Mouse (Mus musculus): ENCODE measurements around the gene Ldlr. TPM values are rescaled to one million over a fixed set of nuclear protein-coding genes. Genes with fewer than 3 reads are reported as not detected.
"Not testable (repeated sequence)": the region's sequence is repeated elsewhere in the genome, so short reads cannot be mapped to it uniquely, and the experiment has no call there.

Gene Ldlr
- polyA plus RNA-seq, 1 experiment from 2014 or later = 57.3 TPM

DNA sequence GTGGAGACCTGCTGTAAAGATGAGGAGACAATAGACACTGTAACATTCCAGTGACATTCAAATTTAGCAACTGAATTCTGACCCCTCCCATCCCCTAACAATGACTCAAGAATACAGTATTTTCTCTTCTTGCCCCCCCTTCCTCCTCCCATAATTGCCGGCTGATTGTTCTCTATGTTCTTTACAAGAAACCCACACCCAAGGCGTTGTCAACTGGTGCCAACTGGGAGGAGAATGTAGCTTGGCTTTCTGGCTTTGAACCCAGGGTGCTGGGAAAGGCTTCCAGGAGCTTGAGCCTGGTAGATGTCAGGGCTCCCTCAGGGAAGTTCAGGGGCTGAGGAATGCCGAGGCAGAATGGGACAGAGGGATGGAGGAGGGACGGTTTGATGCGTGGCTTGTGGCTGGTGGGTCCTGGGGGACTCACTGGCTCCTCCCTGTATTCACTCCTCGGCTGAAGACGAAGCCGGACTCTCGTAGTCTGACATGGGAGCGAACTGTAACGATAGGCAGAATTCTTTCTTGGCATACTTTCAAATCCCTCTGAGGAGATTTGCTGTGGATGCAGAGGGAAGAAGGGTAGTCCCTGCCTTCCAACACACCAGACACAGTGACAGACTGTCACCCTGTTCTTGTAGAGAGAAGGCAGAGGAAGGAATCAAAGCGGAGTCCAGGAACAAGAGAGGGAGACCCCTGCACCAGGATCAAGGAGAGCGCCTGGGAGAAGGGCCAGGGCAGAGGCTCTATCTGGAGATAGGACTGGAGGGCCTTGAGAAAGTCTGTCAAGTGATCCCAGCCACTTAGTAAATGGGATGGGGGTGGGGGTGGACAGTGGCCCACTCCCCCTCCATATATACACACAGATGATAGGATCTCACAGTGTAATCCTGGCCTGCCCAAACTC lies 45.5 kb downstream of the Ldlr start:
- Histone ChIP-seq H3K36me3 (peaks cover 73% of the 10 kb centered on the region), H3K9me3 (replicated peaks) (no peaks in the 10 kb centered on the region), H3K4me1 (peaks cover 37% of the 10 kb centered on the region), H3K4me3 (0 out of 2 replicates have a peak overlapping the region, but pooled peaks have one; percentile 23), H3K27me3 (ENCODE audit: low read depth, poor library complexity, severe bottlenecking) (no peaks in the 10 kb centered on the region), H3K27ac (peak overlapping the region; percentile 93)
- DNase-seq (ENCODE audit: low spot score) = no peak
- WGBS = 62% methylated on average over 13 of the region's 13 CpGs

GRCm38 (mm10) chr9:21769558-21770183 lies 46.4 kb downstream of the Ldlr start:
- Histone ChIP-seq H3K27ac (peak overlapping the region; percentile 93), H3K4me1 (peaks cover 37% of the 10 kb centered on the region), H3K27me3 (ENCODE audit: low read depth, poor library complexity, severe bottlenecking) (no peaks in the 10 kb centered on the region), H3K9me3 (replicated peaks) (no peaks in the 10 kb centered on the region), H3K36me3 (peaks cover 82% of the 10 kb centered on the region), H3K4me3 (no peak overlapping the region)
- WGBS = 86% methylated on average over 26 of the region's 26 CpGs
- no peak for DNase-seq (ENCODE audit: low spot score)

GRCm38 (mm10) chr9:21773396-21773795 lies 50.1 kb downstream of the Ldlr start:
- H3K9me3 ChIP-seq (replicated peaks); H3K27ac ChIP-seq; DNase-seq (ENCODE audit: low spot score); H3K4me3 ChIP-seq; H3K27me3 ChIP-seq (ENCODE audit: low read depth, poor library complexity, severe bottlenecking): not testable (repeated sequence)
- WGBS = 84% methylated on average over 5 of the region's 5 CpGs
- Histone ChIP-seq H3K4me1 (peaks cover 16% of the 10 kb centered on the region), H3K36me3 (peaks cover 92% of the 10 kb centered on the region)

- Histone ChIP-seq H3K4me3 (no peak overlapping the region), H3K36me3 (peaks cover 92% of the 10 kb centered on the region), H3K4me1 (peaks cover 7% of the 10 kb centered on the region), H3K9me3 (replicated peaks) (no peaks in the 10 kb centered on the region), H3K27me3 (ENCODE audit: low read depth, poor library complexity, severe bottlenecking) (no peaks in the 10 kb centered on the region), H3K27ac (no peak overlapping the region)
- no peak for DNase-seq (ENCODE audit: low spot score)
- WGBS = 91% methylated on average over 16 of the region's 16 CpGs
These were observed 51.1 kb downstream of the Ldlr start for GRCm38 (mm10) chr9:21774353-21774752.

DNA sequence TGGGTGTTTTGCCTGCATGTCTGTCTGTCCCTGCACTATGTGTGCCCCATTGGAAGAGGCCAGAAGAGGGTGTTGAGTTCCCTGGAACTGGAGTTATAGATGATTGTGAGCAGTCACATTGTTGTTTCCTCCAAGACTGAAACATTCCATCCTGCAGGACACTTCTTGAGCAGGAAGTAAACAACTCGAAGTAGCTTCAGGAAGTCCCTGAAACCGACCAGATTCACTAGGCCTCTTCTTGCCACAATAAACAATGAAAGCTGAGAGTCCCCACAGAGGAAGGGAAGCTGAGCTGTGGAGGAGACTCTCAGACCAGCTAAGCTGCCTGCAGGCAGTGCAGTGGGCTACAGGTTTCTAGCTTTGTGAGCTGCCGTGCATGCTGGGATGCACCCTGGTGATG lies 54.4 kb downstream of the Ldlr start:
- Histone ChIP-seq H3K36me3 (peaks cover 92% of the 10 kb centered on the region), H3K4me3 (no peak overlapping the region), H3K27me3 (ENCODE audit: low read depth, poor library complexity, severe bottlenecking) (no peaks in the 10 kb centered on the region), H3K27ac (no peak overlapping the region), H3K4me1 (peaks cover 8% of the 10 kb centered on the region; the same call in 1 of the 2 replicates), H3K9me3 (replicated peaks) (no peaks in the 10 kb centered on the region)
- DNase-seq (ENCODE audit: low spot score) = no peak
- WGBS = 94% methylated on average over 3 of the region's 3 CpGs

DNA sequence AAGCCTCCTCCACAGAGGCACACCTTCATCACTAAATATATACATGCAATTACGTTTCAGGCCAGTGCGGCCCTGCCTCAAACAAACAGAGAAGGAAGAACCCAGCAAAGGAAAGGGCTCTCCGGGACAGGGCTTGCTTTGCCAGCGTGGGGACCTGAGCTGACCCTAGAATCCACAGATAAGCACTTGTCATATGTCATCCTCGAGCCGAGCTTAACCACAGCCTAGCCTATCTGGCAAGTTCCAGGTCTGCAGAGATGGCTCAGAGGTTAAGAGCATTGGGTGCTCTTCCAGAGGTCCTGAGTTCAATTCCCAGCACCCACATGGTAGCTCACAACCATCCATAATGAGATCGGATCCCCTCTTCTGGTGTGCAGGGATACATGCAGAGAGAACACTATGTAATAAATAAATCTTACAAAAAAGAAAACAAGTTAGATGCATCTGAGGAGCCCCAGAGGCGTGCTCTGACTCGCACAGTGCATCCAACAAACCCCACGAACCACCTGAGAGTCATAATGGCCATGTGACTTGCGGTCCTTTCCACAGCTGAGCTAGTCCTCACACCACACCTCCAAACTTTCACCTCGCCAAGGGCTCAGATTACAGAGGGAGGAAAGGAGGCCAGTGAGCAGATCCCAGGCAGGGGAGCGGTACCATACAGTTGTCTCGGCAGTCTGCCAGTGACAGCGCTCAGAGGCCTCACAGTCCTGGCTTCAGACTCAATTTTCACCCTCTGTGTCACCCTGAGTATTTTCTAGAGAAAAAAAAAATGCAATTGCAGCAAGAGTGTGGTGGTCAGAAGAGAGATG lies 58.6 kb downstream of the Ldlr start:
- no peaks in the 10 kb centered on the region for H3K9me3 ChIP-seq (replicated peaks)
- no peak overlapping the region for H3K4me3 ChIP-seq
- H3K4me1 ChIP-seq = peaks cover 10% of the 10 kb centered on the region
- 70% methylated on average over 15 of the region's 15 CpGs for WGBS
- DNase-seq (ENCODE audit: low spot score) = no peak
- H3K27ac ChIP-seq = no peak overlapping the region
- H3K27me3 ChIP-seq (ENCODE audit: low read depth, poor library complexity, severe bottlenecking) = no peaks in the 10 kb centered on the region
- peaks cover 93% of the 10 kb centered on the region for H3K36me3 ChIP-seq

- Histone ChIP-seq H3K9me3 (replicated peaks) (no peaks in the 10 kb centered on the region), H3K27ac (no peak overlapping the region), H3K4me3 (no peak overlapping the region), H3K36me3 (peaks cover 96% of the 10 kb centered on the region), H3K4me1 (peaks cover 26% of the 10 kb centered on the region), H3K27me3 (ENCODE audit: low read depth, poor library complexity, severe bottlenecking) (no peaks in the 10 kb centered on the region)
- 87% methylated on average over 7 of the region's 7 CpGs for WGBS
- no peak for DNase-seq (ENCODE audit: low spot score)
These were observed 61.4 kb downstream of the Ldlr start for GRCm38 (mm10) chr9:21784517-21785307.

- H3K4me3 ChIP-seq; DNase-seq (ENCODE audit: low spot score); H3K27ac ChIP-seq; H3K27me3 ChIP-seq (ENCODE audit: low read depth, poor library complexity, severe bottlenecking); H3K9me3 ChIP-seq (replicated peaks): not testable (repeated sequence)
- 80% methylated on average over 2 of the region's 2 CpGs for WGBS
- H3K36me3 ChIP-seq = peaks cover 96% of the 10 kb centered on the region
- peaks cover 26% of the 10 kb centered on the region for H3K4me1 ChIP-seq
These were observed 63.0 kb downstream of the Ldlr start for GRCm38 (mm10) chr9:21786309-21786708.

DNA sequence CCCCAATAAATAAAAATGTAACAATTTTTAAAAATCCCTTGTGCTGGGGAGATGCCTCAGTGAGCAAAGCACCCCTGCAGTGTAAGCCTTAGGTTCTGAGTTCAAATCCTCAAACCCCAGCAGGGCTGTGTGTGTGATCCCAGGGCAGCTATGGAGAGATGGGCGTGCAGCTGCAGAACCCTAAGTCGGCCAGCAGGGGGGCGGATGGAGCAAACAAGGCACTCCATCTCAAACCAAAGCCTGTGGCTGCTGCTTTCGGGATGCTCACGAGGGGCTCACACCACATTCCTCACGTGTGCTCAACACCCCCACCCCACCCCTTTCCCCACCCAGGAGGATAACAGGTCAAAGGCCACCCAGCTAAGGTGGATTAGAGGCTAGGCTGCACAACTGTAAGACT lies 63.6 kb downstream of the Ldlr start:
- Histone ChIP-seq H3K27ac (peak overlapping the region; percentile 63), H3K4me1 (peaks cover 25% of the 10 kb centered on the region), H3K4me3 (no peak overlapping the region), H3K27me3 (ENCODE audit: low read depth, poor library complexity, severe bottlenecking) (no peaks in the 10 kb centered on the region), H3K36me3 (peaks cover 96% of the 10 kb centered on the region), H3K9me3 (replicated peaks) (no peaks in the 10 kb centered on the region)
- WGBS = 9% methylated on average over 6 of the region's 6 CpGs
- DNase-seq (ENCODE audit: low spot score) = peak; percentile 85

- no peak for DNase-seq (ENCODE audit: low spot score)
- Histone ChIP-seq H3K4me1 (peaks cover 21% of the 10 kb centered on the region), H3K9me3 (replicated peaks) (no peaks in the 10 kb centered on the region), H3K4me3 (no peak overlapping the region), H3K27me3 (ENCODE audit: low read depth, poor library complexity, severe bottlenecking) (no peaks in the 10 kb centered on the region), H3K36me3 (peaks cover 96% of the 10 kb centered on the region), H3K27ac (peak overlapping the region; percentile 63)
- 74% methylated on average over 5 of the region's 5 CpGs for WGBS
These were observed 64.4 kb downstream of the Ldlr start for GRCm38 (mm10) chr9:21787654-21788053.

- H3K27ac ChIP-seq = peak overlapping the region; percentile 63
- no peak for DNase-seq (ENCODE audit: low spot score)
- H3K27me3 ChIP-seq (ENCODE audit: low read depth, poor library complexity, severe bottlenecking) = no peaks in the 10 kb centered on the region
- peaks cover 24% of the 10 kb centered on the region for H3K4me1 ChIP-seq
- H3K4me3 ChIP-seq = no peak overlapping the region
- H3K9me3 ChIP-seq (replicated peaks) = no peaks in the 10 kb centered on the region
- H3K36me3 ChIP-seq = peaks cover 99% of the 10 kb centered on the region
- 78% methylated on average over 9 of the region's 9 CpGs for WGBS
These were observed 65.0 kb downstream of the Ldlr start for GRCm38 (mm10) chr9:21788234-21788633.

DNA sequence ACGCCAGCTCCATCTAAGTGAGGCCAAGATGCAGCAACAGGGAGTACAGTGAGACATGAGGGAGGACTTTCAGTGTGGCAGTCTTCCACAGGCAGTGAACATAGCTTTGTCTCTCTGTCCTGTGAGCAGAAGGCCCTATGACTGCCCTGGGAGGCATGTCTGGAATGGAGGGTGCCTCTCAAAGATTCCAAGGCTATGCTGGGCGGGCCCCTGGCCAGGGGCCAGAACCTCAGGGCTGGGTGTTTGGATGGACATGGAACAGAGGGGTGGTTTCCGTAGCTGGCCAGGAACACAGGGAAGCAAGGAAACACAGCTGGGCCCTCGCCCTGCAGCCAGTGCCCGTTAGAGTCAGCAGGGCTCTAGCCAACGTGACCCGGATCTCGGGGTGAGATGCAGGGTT lies 68.6 kb downstream of the Ldlr start:
- no peak overlapping the region for H3K27ac ChIP-seq
- WGBS = 96% methylated on average over 8 of the region's 8 CpGs
- no peaks in the 10 kb centered on the region for H3K9me3 ChIP-seq (replicated peaks)
- DNase-seq (ENCODE audit: low spot score) = no peak
- no peak overlapping the region for H3K4me3 ChIP-seq
- H3K36me3 ChIP-seq = peaks cover 96% of the 10 kb centered on the region
- H3K27me3 ChIP-seq (ENCODE audit: low read depth, poor library complexity, severe bottlenecking) = no peaks in the 10 kb centered on the region
- H3K4me1 ChIP-seq = peaks cover 48% of the 10 kb centered on the region
